Mouse (Mus musculus) limb, embryonic 10.5 days (tissue): ENCODE measurements around the gene Recql. TPM values are rescaled to one million over a fixed set of nuclear protein-coding genes. Genes with fewer than 3 reads are reported as not detected.

Experiments used
- DNase-seq: peaks from one replicate; pipeline ENCODE4 v3.0.0-alpha.2; 2017; ENCODE audit warnings: low spot score
- H3K27ac ChIP-seq: fragments of 300-500 bp; sonication (generic); 2 replicates; pipeline ENCODE4 v1.5.1; 2016; ENCODE audit warnings: mild to moderate bottlenecking
- H3K27me3 ChIP-seq: fragments of 300-500 bp; sonication (generic); 2 replicates; pipeline ENCODE4 v1.6.1; 2016; ENCODE audit warnings: low read depth, mild to moderate bottlenecking; ENCODE audit not compliant: poor library complexity, severe bottlenecking
- H3K36me3 ChIP-seq: fragments of 300-500 bp; sonication (generic); 2 replicates; pipeline ENCODE4 v1.6.1; 2016; ENCODE audit warnings: mild to moderate bottlenecking, moderate library complexity
- H3K4me1 ChIP-seq: fragments of 300-500 bp; sonication (generic); 2 replicates; pipeline ENCODE4 v1.6.1; 2016
- H3K4me3 ChIP-seq: fragments of 300-500 bp; sonication (generic); 2 replicates; pipeline ENCODE4 v1.5.1; 2016; ENCODE audit warnings: mild to moderate bottlenecking, moderate library complexity
- H3K9me3 ChIP-seq: fragments of 300-500 bp; sonication (generic); replicated peaks from 2 replicates; pipeline ENCODE4 v1.6.1; 2016; ENCODE audit warnings: mild to moderate bottlenecking
- WGBS: fragments of 180-500 bp; shearing (Covaris S2); methylation state at CpG from one replicate; pipeline ENCODE4 v1.1.7; 2016; 5-methylcytosine and 5-hydroxymethylcytosine counted together
- polyA plus RNA-seq: library from polyadenylated mRNA; unstranded; fragments of >200 nt; fragmentation: Nextera tagmentation; extraction: Ambion mirVana; gene quantifications from 2 replicates; pipeline ENCODE4 v1.2.1, GENCODE M21; 2016

Gene Recql
- polyA plus RNA-seq = 30.0 and 31.5 TPM in 2 replicates

GRCm38 (mm10) chr6:142387011-142387754 is at the start of gene Recql, which contains the start of gene Golt1b:
Gene Recql (minus strand): TSS chr6:142387087.
Gene Golt1b (plus strand): TSS chr6:142387221.
- H3K36me3 ChIP-seq = peaks cover 12% of the 10 kb centered on the region
- H3K27me3 ChIP-seq = no peaks in the 10 kb centered on the region
- H3K9me3 ChIP-seq = no peaks in the 10 kb centered on the region
- peak within 1 kb of the TSS; percentile 98 for H3K4me3 ChIP-seq
- peaks cover 29% of the 10 kb centered on the region for H3K4me1 ChIP-seq
- WGBS = under 1% methylated on average over 87 of the region's 87 CpGs
- H3K27ac ChIP-seq = peak within 1 kb of the TSS; percentile 92
- peak; percentile 99 for DNase-seq

DNA sequence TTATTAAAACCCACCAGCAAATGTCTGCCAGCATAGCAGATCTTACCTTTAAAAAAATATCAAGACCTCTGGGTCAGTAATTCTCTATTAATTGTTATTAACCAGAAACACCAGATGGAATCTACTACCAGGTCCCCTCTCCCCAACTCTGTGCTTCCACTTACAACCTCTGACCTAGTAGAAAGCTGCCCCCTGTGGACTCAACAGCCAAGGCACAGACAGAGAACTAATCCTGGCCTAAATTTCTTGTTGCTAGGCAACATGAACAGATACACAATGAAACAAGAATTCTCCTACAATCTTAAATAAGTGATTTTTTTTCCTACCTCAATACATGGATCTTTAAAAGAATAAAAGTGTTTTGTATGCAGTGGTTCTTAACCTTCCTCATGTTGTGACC is 42.2 kb upstream of the Recql start:
- no peak overlapping the region for H3K4me3 ChIP-seq
- no peaks in the 10 kb centered on the region for H3K9me3 ChIP-seq
- H3K27ac ChIP-seq = no peak overlapping the region
- H3K36me3 ChIP-seq = no peaks in the 10 kb centered on the region
- no peaks in the 10 kb centered on the region for H3K27me3 ChIP-seq
- no peak for DNase-seq
- no peaks in the 10 kb centered on the region for H3K4me1 ChIP-seq

DNA sequence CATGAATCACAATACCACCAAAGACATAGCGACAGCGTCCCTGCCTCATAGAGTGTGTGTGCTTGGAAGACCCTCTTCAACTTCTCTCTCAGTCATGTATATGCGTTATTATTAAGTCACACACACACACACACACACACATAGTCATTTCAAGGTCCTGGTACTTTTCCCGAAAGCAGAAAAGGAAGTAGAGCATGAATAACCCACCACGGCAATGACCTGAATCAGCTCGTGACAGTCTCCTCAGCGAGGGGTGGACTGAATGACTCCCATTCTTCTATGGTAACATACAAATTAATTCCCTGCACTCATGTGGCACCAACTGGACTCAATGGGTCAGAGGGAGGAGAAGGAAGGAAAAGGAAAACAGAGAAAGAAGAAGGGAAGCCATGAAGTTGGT is 38.1 kb upstream of the Recql start:
- DNase-seq = no peak
- Histone ChIP-seq H3K4me1 (no peaks in the 10 kb centered on the region), H3K4me3 (no peak overlapping the region), H3K27me3 (no peaks in the 10 kb centered on the region), H3K9me3 (no peaks in the 10 kb centered on the region), H3K36me3 (no peaks in the 10 kb centered on the region), H3K27ac (no peak overlapping the region)
- WGBS = 87% methylated on average over 7 of the region's 7 CpGs

DNA sequence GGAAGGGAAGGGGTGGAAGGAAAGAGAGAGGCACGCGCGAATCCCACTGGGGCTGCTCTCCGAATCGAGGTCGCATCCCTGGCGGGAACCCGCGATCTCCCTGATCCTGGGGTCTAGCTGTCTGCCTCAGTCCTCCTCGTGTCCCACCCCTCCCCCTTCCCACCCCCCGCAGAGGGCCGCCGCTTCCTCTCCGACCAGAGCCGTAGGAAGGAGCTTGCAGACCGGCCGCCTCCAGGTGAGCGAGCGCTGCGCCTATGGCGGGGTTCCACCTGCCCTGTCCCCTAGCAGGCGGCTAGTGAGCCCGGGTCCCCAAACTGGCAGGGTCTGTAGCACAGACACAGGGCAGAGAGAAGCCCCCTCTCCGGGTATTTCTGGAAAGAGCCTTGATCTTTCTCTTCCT is 27.7 kb upstream of the Recql start:
- peak; percentile 47 for DNase-seq
- Histone ChIP-seq H3K36me3 (no peaks in the 10 kb centered on the region), H3K27me3 (peaks cover 50% of the 10 kb centered on the region), H3K4me1 (peaks cover 12% of the 10 kb centered on the region), H3K9me3 (no peaks in the 10 kb centered on the region), H3K27ac (no peak overlapping the region), H3K4me3 (peak overlapping the region; percentile 50)
- 1% methylated on average over 24 of the region's 24 CpGs for WGBS

- H3K27ac ChIP-seq = no peak overlapping the region
- no peaks in the 10 kb centered on the region for H3K9me3 ChIP-seq
- no peaks in the 10 kb centered on the region for H3K36me3 ChIP-seq
- 9% methylated on average over 12 of the region's 12 CpGs for WGBS
- H3K4me1 ChIP-seq = peaks cover 12% of the 10 kb centered on the region
- H3K4me3 ChIP-seq = no peak overlapping the region
- H3K27me3 ChIP-seq = peaks cover 50% of the 10 kb centered on the region
- DNase-seq = no peak
Measured at GRCm38 (mm10) chr6:142413845-142414244, 27.0 kb upstream of the Recql start.

- no peaks in the 10 kb centered on the region for H3K36me3 ChIP-seq
- H3K27ac ChIP-seq = no peak within 1 kb of the TSS
- H3K27me3 ChIP-seq = peaks cover 50% of the 10 kb centered on the region
- no peaks in the 10 kb centered on the region for H3K9me3 ChIP-seq
- WGBS = 57% methylated on average over 11 of the region's 11 CpGs
- peak within 1 kb of the TSS; percentile 50; the same call in 1 of the 2 replicates for H3K4me3 ChIP-seq
- peaks cover 12% of the 10 kb centered on the region for H3K4me1 ChIP-seq
- no peak for DNase-seq
Measured at GRCm38 (mm10) chr6:142412906-142413491, 26.1 kb upstream of the Recql start, which contains the start of gene Spx. Gene Spx (plus strand): TSS chr6:142413441.

DNA sequence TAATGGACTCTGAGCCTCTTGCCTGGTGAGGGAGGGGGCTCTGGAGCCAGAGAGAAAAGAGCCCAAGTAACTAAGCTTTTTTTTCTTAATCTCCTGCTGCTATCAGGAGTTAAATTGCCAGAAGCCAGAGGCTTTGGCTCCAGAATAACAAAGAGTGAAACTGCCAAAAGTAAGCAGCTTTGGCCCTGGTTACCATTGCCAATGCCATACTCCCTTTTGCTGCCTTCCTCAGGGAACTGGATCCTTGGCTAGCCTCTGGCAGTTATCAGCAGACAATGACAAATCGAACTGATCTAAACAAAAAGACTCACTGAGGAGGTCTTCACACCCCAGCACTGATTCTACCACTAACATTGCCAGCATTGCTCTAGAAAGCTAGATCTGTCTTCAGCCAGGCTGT is 24.3 kb upstream of the Recql start:
- H3K27me3 ChIP-seq = peaks cover 46% of the 10 kb centered on the region
- H3K4me3 ChIP-seq = no peak overlapping the region
- 34% methylated on average over 1 of the region's 1 CpGs for WGBS
- H3K27ac ChIP-seq = no peak overlapping the region
- no peaks in the 10 kb centered on the region for H3K9me3 ChIP-seq
- no peaks in the 10 kb centered on the region for H3K36me3 ChIP-seq
- no peak for DNase-seq
- H3K4me1 ChIP-seq = peaks cover 12% of the 10 kb centered on the region

- Histone ChIP-seq H3K4me1 (no peaks in the 10 kb centered on the region), H3K27me3 (no peaks in the 10 kb centered on the region), H3K4me3 (no peak overlapping the region), H3K9me3 (no peaks in the 10 kb centered on the region), H3K27ac (no peak overlapping the region), H3K36me3 (peaks cover 58% of the 10 kb centered on the region)
- 93% methylated on average over 6 of the region's 6 CpGs for WGBS
- DNase-seq = no peak
Measured at GRCm38 (mm10) chr6:142395756-142396155, 8.9 kb upstream of the Recql start.

DNA sequence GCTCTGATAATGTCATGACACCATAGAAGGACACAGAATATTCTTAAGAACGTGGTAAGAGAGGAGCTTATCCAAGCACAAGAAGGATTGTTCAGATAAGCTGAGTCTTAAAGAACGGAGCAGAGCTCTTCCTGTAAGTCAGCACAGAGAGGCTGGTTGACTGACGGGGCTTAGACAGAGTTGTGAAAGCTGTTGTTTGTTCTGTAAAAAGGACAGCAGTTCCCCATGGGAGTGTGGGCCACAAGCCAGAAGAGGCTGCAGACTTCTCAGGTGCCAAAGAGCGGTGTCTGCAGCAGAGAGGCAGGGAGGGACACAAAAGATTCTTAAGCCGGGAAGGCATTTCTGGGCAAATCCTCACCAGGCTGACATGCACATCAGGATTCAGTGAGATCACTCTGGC is 7.8 kb upstream of the Recql start:
- Histone ChIP-seq H3K27me3 (no peaks in the 10 kb centered on the region), H3K4me1 (no peaks in the 10 kb centered on the region), H3K27ac (no peak overlapping the region), H3K9me3 (no peaks in the 10 kb centered on the region), H3K36me3 (peaks cover 59% of the 10 kb centered on the region), H3K4me3 (no peak overlapping the region)
- WGBS = 91% methylated on average over 5 of the region's 5 CpGs
- no peak for DNase-seq

DNA sequence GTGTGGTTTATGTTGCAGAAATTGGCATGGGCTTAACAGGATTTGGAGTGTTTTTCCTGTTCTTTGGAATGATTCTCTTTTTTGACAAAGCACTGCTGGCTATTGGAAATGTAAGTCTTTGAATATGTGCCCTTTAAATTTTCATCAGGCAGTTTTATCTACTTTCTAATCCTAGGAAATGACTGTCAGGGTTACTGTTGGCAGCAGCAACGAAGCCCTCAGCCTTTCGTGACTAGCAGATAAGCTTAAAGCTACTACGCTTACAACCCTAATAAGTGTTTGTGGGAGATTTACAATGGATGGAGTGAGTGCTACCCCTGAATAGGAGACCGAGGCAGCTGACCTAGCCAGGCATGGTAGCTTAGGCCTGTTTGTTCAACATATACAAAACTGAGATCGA is 5.4 kb upstream of the Recql start:
- no peak for DNase-seq
- no peaks in the 10 kb centered on the region for H3K27me3 ChIP-seq

GRCm38 (mm10) chr6:142389101-142389500 is 2.2 kb upstream of the Recql start:
- peaks cover 31% of the 10 kb centered on the region for H3K36me3 ChIP-seq
- H3K27ac ChIP-seq = no peak overlapping the region
- WGBS = 82% methylated on average over 2 of the region's 2 CpGs
- H3K9me3 ChIP-seq = no peaks in the 10 kb centered on the region
- DNase-seq = no peak
- H3K4me3 ChIP-seq = no peak overlapping the region
- no peaks in the 10 kb centered on the region for H3K27me3 ChIP-seq
- peaks cover 14% of the 10 kb centered on the region for H3K4me1 ChIP-seq

More for the DNA sequence above, 5.4 kb upstream of the Recql start:
- no peak overlapping the region for H3K27ac ChIP-seq
- H3K36me3 ChIP-seq = peaks cover 57% of the 10 kb centered on the region
- no peak overlapping the region for H3K4me3 ChIP-seq
- no peaks in the 10 kb centered on the region for H3K9me3 ChIP-seq
- 84% methylated on average over 5 of the region's 5 CpGs for WGBS
- H3K4me1 ChIP-seq = peaks cover 8% of the 10 kb centered on the region

DNA sequence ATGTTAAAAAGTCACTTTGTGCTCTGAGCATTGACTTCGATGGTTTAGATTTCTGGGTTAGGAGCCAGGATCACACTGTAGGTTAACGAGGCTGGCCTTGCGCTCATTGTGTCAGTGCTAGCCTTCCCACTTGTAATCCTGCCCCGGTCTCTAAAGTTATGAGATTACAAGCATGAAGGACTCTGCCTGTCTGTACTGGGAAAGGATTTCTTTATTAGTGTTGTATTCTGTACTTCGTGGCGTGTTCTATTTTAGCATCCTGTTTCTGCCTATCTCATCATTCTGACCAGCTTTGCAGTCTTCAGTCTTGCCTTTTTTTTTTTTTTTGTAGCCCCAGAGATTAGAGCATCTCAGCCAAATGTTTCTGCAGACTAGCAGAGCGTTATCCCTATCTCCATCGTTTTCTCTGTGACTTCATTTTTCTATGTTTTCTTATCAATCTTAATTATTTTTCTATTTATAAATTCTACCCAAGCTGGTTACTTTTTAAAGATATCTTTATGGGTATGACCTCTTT is 926 bp upstream of the Recql start:
- Histone ChIP-seq H3K9me3 (no peaks in the 10 kb centered on the region), H3K27ac (peak overlapping the region; percentile 92), H3K36me3 (peaks cover 18% of the 10 kb centered on the region), H3K4me3 (peak overlapping the region; percentile 98), H3K4me1 (peaks cover 25% of the 10 kb centered on the region), H3K27me3 (no peaks in the 10 kb centered on the region)
- WGBS = 27% methylated on average over 8 of the region's 8 CpGs
- no peak for DNase-seq

DNA sequence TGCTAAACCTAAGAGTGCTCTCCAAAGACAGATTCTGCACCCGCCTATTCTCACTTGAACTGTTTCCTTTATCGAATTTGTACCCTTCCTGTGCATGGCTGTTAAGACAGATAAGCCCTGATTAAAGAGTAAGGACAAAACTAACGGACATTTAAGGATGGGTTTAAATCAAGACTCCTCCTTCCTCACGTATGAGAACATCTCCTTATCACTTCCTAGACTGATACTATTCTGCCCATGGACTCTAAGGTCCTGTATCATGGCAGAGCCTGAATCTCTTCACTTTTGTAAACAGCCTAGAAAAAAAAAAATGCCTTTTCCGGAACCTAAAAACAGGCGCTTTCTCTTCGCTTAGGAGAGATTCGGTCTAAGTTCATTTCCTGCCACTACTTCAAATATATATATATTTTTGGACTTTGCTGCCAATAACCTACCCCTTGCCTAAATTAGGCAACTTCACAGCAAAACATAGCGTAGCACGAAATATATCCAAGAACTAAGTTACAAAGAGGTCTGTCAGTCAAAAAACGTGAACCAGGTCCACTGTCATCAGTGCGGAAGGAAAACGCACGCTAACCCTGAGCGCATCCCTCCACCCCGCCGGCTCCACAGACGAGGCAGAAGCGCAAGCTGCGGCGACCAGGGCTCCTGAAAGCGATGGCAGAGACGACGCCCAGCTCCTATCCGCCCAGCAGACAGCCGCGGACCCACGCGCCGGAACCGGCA is 439 bp downstream of the Recql start:
- peaks cover 29% of the 10 kb centered on the region for H3K4me1 ChIP-seq
- H3K27ac ChIP-seq = peak overlapping the region; percentile 92
- H3K4me3 ChIP-seq = peak overlapping the region; percentile 98
- H3K36me3 ChIP-seq = peaks cover 10% of the 10 kb centered on the region
- H3K27me3 ChIP-seq = no peaks in the 10 kb centered on the region
- DNase-seq = no peak
- no peaks in the 10 kb centered on the region for H3K9me3 ChIP-seq
- WGBS = 6% methylated on average over 31 of the region's 31 CpGs
